Mouse (Mus musculus): ENCODE data around the gene Porcn. TPM values are rescaled to one million over a fixed set of nuclear protein-coding genes. Genes with fewer than 3 reads are reported as not detected.

The Porcn gene
- total RNA-seq, 2 experiments from 2014 or later, result 3.3 to 4.7 TPM

GRCm38 (mm10) chrX:8145153-8145991 lies 61.0 kb downstream of the Porcn start, which contains the start of gene Rbm3:
Gene Rbm3, minus strand, starts transcription at chrX:8145880.
- DNase-seq, result peak; percentile 86
- intact Hi-C loops (cut with DNase I; ENCODE audit: low total_unique reads), result no loop called here

Other genes starting within 250 kb of the Porcn start
- under 1 TPM in 1 of 2 experiments, not detected in 1; 0.21 TPM for gene Gata1, start 228.5 kb downstream of the Porcn start, total RNA-seq (2021)
- gene Glod5, start 188.0 kb downstream of the Porcn start, total RNA-seq (2021), result not detected
- gene Suv39h1, start 131.8 kb downstream of the Porcn start, total RNA-seq (2021), result 1 to 10 TPM; 5.2 to 5.5 TPM
- under 1 TPM; 0.84 to 0.93 TPM for gene Was, start 116.0 kb downstream of the Porcn start, total RNA-seq (2021)
- 10 to 100 TPM; 19.6 to 20.6 TPM for gene Wdr13, start 73.6 kb downstream of the Porcn start, total RNA-seq (2021)
- 100 to 1,000 TPM; 179 to 195 TPM for gene Rbm3, start 60.6 kb downstream of the Porcn start, total RNA-seq (2021)
- 1 to 10 TPM; 2.5 to 3.7 TPM for gene Tbc1d25, start 30.3 kb downstream of the Porcn start, total RNA-seq (2021)
- gene Ebp, start 13.0 kb downstream of the Porcn start, total RNA-seq (2021), result 10 to 100 TPM; 11.3 to 11.8 TPM
- 10 to 100 TPM; 11.2 to 12.6 TPM for gene Ftsj1, start 45.9 kb upstream of the Porcn start, total RNA-seq (2021)
- gene Slc38a5, start 64.6 kb upstream of the Porcn start, total RNA-seq (2021), result under 1 TPM in 1 of 2 experiments, not detected in 1; 0.27 TPM
- gene Ssxb10, start 120.9 kb upstream of the Porcn start, total RNA-seq (2021), result not detected
- not detected for gene Ssxb9, start 160.5 kb upstream of the Porcn start, total RNA-seq (2021)
- gene Ssxb1, start 206.8 kb upstream of the Porcn start, total RNA-seq (2021), result not detected

Measured in gastrocnemius, postnatal 14 days (tissue).